Mouse (Mus musculus): ENCODE results near the gene Olfr469. TPM values are rescaled to one million over a fixed set of nuclear protein-coding genes. Genes with fewer than 3 reads are reported as not detected.
"Not testable (repeated sequence)": the region's sequence is repeated elsewhere in the genome, so short reads cannot be mapped to it uniquely, and the experiment has no call there.

The Olfr469 gene
- polyA plus RNA-seq (2012; ENCODE audit: insufficient read depth, insufficient read length, missing spikeins) = not detected in 2 replicates

- H3K4me1 ChIP-seq (ENCODE audit: control insufficient read depth, insufficient read depth, insufficient read length, low read length); H3K27ac ChIP-seq (replicated peaks; ENCODE audit: low read depth, low read length); H3K4me3 ChIP-seq (ENCODE audit: insufficient read depth, low read depth, low read length): not testable (repeated sequence)
Measured at GRCm38 (mm10) chr7:107825441-107825840, at the start of gene Olfr469. TSS of gene Olfr469 (minus strand) at chr7:107825541.

DNA sequence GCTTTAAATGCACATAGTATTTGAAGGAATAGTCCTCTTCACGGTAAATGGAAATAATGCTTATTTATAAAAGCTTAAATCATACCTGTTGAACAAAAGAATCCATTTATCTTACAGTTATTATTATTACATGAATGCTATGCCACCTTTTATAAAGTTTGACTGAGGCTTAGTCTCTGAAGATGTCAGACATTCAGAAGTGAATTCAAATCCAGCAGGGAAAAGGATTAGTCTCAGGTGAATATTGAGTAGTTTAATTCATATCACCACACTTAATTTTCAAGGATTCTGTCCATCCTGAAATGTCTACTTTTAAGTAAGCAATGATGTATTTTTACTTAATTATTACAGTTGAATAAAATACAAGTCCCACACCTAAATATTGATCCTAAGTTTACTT lies 22.0 kb upstream of the Olfr469 start, which contains the start of gene Olfr470:
Olfr470 (minus strand) TSS at position 101 of the 400 bp plus-strand sequence.
- H3K4me3 ChIP-seq (ENCODE audit: insufficient read depth, low read depth, low read length); H3K4me1 ChIP-seq (ENCODE audit: control insufficient read depth, insufficient read depth, insufficient read length, low read length); H3K27ac ChIP-seq (replicated peaks; ENCODE audit: low read depth, low read length): not testable (repeated sequence)

- no peaks in the 10 kb centered on the region for H3K4me1 ChIP-seq (ENCODE audit: control insufficient read depth, insufficient read depth, insufficient read length, low read length)
- no peak overlapping the region for H3K4me3 ChIP-seq (ENCODE audit: insufficient read depth, low read depth, low read length)
- no peak overlapping the region for H3K27ac ChIP-seq (replicated peaks; ENCODE audit: low read depth, low read length)
Measured at GRCm38 (mm10) chr7:107841719-107842118, 16.4 kb upstream of the Olfr469 start.

- not testable (repeated sequence) for H3K4me1 ChIP-seq (ENCODE audit: control insufficient read depth, insufficient read depth, insufficient read length, low read length)
Measured at GRCm38 (mm10) chr7:107823867-107824266, 1.5 kb downstream of the Olfr469 start.

GRCm38 (mm10) chr7:107819442-107819841 lies 5.9 kb downstream of the Olfr469 start:
- H3K4me3 ChIP-seq (ENCODE audit: insufficient read depth, low read depth, low read length) = no peak overlapping the region
- H3K27ac ChIP-seq (replicated peaks; ENCODE audit: low read depth, low read length) = no peak overlapping the region
- no peaks in the 10 kb centered on the region for H3K4me1 ChIP-seq (ENCODE audit: control insufficient read depth, insufficient read depth, insufficient read length, low read length)

More at GRCm38 (mm10) chr7:107823867-107824266, 1.5 kb downstream of the Olfr469 start:
- not testable (repeated sequence) for H3K4me3 ChIP-seq (ENCODE audit: insufficient read depth, low read depth, low read length); H3K27ac ChIP-seq (replicated peaks; ENCODE audit: low read depth, low read length)

GRCm38 (mm10) chr7:107811963-107812362 lies 13.4 kb downstream of the Olfr469 start, which contains the start of gene Olfr467:
TSS of gene Olfr467 (plus strand) at chr7:107812263.
- no peak within 1 kb of the TSS for H3K27ac ChIP-seq (replicated peaks; ENCODE audit: low read depth, low read length)
- no peaks in the 10 kb centered on the region for H3K4me1 ChIP-seq (ENCODE audit: control insufficient read depth, insufficient read depth, insufficient read length, low read length)
- H3K4me3 ChIP-seq (ENCODE audit: insufficient read depth, low read depth, low read length) = no peak within 1 kb of the TSS

- Histone ChIP-seq H3K27ac (replicated peaks; ENCODE audit: low read depth, low read length) (no peak overlapping the region), H3K4me1 (ENCODE audit: control insufficient read depth, insufficient read depth, insufficient read length, low read length) (no peaks in the 10 kb centered on the region), H3K4me3 (ENCODE audit: insufficient read depth, low read depth, low read length) (no peak overlapping the region)
Measured at GRCm38 (mm10) chr7:107802138-107802537, 23.2 kb downstream of the Olfr469 start.

DNA sequence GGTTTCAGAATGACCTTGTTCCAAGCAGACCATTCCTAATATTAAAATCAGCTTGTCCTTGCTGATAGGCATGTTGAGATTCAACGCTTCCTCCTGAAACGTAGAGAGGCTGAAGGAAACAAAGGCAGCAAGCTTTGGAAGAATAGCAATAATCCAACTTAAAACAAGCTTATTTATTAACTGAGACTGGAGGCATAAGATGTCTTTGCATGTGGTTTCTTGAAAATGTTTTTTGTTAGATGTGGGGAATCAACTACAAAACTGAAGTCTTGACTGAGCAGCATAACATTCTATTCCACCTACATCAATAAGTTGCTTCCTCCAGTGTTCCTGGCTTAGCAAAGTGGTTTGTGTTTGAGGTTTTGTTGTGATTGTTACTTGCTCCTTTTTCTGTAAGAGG lies 24.2 kb downstream of the Olfr469 start, which contains the start of gene Ovch2:
Ovch2 (minus strand) TSS at position 101 of the 400 bp plus-strand sequence.
- Histone ChIP-seq H3K27ac (replicated peaks; ENCODE audit: low read depth, low read length) (no peak within 1 kb of the TSS), H3K4me3 (ENCODE audit: insufficient read depth, low read depth, low read length) (no peak within 1 kb of the TSS), H3K4me1 (ENCODE audit: control insufficient read depth, insufficient read depth, insufficient read length, low read length) (no peaks in the 10 kb centered on the region)

DNA sequence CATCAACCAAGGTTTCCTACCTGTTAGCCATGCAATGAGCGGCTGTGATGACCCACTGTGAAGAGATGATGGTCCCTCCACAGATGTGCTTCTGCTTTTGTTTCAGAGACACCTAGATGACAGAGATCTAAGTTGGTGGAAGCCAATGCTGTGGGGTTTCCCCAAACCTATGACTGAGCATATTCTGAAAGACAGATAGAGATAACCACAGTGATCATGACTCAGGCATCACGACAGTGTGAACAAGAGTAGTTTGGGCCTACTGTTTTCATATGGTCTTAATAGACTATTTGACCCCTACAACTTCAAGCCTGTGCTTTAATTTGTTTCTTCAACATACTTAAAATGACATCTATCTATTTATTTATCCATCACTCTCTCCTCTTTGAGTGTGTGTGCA lies 28.8 kb downstream of the Olfr469 start:
- H3K4me3 ChIP-seq (ENCODE audit: insufficient read depth, low read depth, low read length) = no peak overlapping the region
- no peaks in the 10 kb centered on the region for H3K4me1 ChIP-seq (ENCODE audit: control insufficient read depth, insufficient read depth, insufficient read length, low read length)
- no peak overlapping the region for H3K27ac ChIP-seq (replicated peaks; ENCODE audit: low read depth, low read length)

GRCm38 (mm10) chr7:107787977-107788620 lies 37.2 kb downstream of the Olfr469 start:
- Histone ChIP-seq H3K27ac (replicated peaks; ENCODE audit: low read depth, low read length) (no peak overlapping the region), H3K4me3 (ENCODE audit: insufficient read depth, low read depth, low read length) (no peak overlapping the region), H3K4me1 (ENCODE audit: control insufficient read depth, insufficient read depth, insufficient read length, low read length) (no peaks in the 10 kb centered on the region)

DNA sequence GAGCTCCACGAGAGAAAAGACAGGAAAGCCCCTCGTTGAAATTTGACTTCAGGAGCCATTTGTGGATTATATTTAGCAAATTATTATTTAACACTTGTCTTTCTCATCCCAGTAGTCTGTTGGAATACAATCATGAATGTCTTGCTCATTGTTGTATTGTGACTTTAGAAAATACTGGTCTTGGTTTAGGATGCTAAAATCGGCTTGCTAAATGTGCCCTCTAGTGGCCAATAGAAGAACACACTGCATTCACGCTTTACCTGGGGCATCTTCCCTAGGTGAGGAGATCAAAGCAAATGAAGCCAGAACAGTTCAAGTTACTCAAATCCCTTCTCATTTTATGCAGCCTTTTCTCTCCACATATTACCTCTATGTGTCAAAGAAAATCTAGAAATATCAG lies 45.7 kb downstream of the Olfr469 start:
- H3K4me3 ChIP-seq (ENCODE audit: insufficient read depth, low read depth, low read length) = no peak overlapping the region
- H3K4me1 ChIP-seq (ENCODE audit: control insufficient read depth, insufficient read depth, insufficient read length, low read length) = no peaks in the 10 kb centered on the region
- no peak overlapping the region for H3K27ac ChIP-seq (replicated peaks; ENCODE audit: low read depth, low read length)

GRCm38 (mm10) chr7:107778216-107778615 lies 47.1 kb downstream of the Olfr469 start:
- no peak overlapping the region for H3K27ac ChIP-seq (replicated peaks; ENCODE audit: low read depth, low read length)
- no peaks in the 10 kb centered on the region for H3K4me1 ChIP-seq (ENCODE audit: control insufficient read depth, insufficient read depth, insufficient read length, low read length)
- H3K4me3 ChIP-seq (ENCODE audit: insufficient read depth, low read depth, low read length) = no peak overlapping the region

GRCm38 (mm10) chr7:107770812-107771211 lies 54.5 kb downstream of the Olfr469 start:
- Histone ChIP-seq H3K27ac (replicated peaks; ENCODE audit: low read depth, low read length) (no peak overlapping the region), H3K4me3 (ENCODE audit: insufficient read depth, low read depth, low read length) (no peak overlapping the region), H3K4me1 (ENCODE audit: control insufficient read depth, insufficient read depth, insufficient read length, low read length) (no peaks in the 10 kb centered on the region)

All from brown adipose tissue, adult 24 weeks (tissue).